Mouse (Mus musculus) lung, adult 2 months (tissue): ENCODE measurements at regions not wholly inside any gene's neighbourhood (a gene's known extent, or its start where the extent isn't known, plus 50 kb on each side); places are given as distances from the start of the nearest gene placed in this dataset.
A peak's percentile ranks its signal among the peaks of the same experiment; 100 is the strongest.

Source experiments
- DNase-seq: peaks from one replicate; pipeline ENCODE4 v3.0.0; 2022
- H3K4me1 ChIP-seq: fragments of 200-500 bp; 2 replicates; pipeline ENCODE4 v1.6.1; 2011; ENCODE audit warnings: low read length; ENCODE audit not compliant: control insufficient read depth, insufficient read depth
- H3K4me3 ChIP-seq: fragments of 200-500 bp; replicated peaks from 2 replicates; pipeline ENCODE3; 2011; ENCODE audit warnings: low read depth, mild to moderate bottlenecking, control low read depth, low read length; ENCODE audit errors: extremely low read depth
- CTCF ChIP-seq: fragments of 200-500 bp; IDR thresholded peaks from 2 replicates; pipeline ENCODE4 v1.5.1; 2011; ENCODE audit warnings: mild to moderate bottlenecking, low read length, control low read depth; ENCODE audit not compliant: insufficient read depth
- POLR2A ChIP-seq: fragments of 200-500 bp; IDR thresholded peaks from 2 replicates; pipeline ENCODE4 v1.6.1; 2011; ENCODE audit warnings: low read depth, mild to moderate bottlenecking, control low read depth, low read length, borderline replicate concordance; ENCODE audit errors: extremely low read depth
- WGBS: fragments of 180-500 bp; shearing (Covaris S2); methylation state at CpG from one replicate; pipeline ENCODE4 v1.1.7; 2018; 5-methylcytosine and 5-hydroxymethylcytosine counted together

- TF ChIP-seq POLR2A (no peak), CTCF (no peak)
- 68% methylated on average over 4 of the region's 4 CpGs for WGBS
- H3K4me1 ChIP-seq = no peaks in the 10 kb centered on the region
- DNase-seq = no peak
- H3K4me3 ChIP-seq = no peak overlapping the region
Measured at GRCm38 (mm10) chr5:39557376-39558001, 197.8 kb downstream of the Hs3st1 start.

- DNase-seq = no peak
- 66% methylated on average over 2 of the region's 2 CpGs for WGBS
- no peak for TF ChIP-seq POLR2A
- TF ChIP-seq CTCF = no peak
- no peaks in the 10 kb centered on the region for H3K4me1 ChIP-seq
- no peak overlapping the region for H3K4me3 ChIP-seq
Measured at GRCm38 (mm10) chr5:39537044-39537443, 218.2 kb downstream of the Hs3st1 start.

GRCm38 (mm10) chr5:39536351-39536750 lies 218.9 kb downstream of the Hs3st1 start:
- no peaks in the 10 kb centered on the region for H3K4me1 ChIP-seq
- no peak for TF ChIP-seq CTCF
- no peak for TF ChIP-seq POLR2A
- no peak for DNase-seq
- H3K4me3 ChIP-seq = no peak overlapping the region
- 52% methylated on average over 2 of the region's 2 CpGs for WGBS

GRCm38 (mm10) chr5:39510246-39510645 lies 245.0 kb downstream of the Hs3st1 start:
- TF ChIP-seq CTCF (no peak), POLR2A (no peak)
- Histone ChIP-seq H3K4me3 (no peak overlapping the region), H3K4me1 (no peaks in the 10 kb centered on the region)
- DNase-seq = no peak
- 74% methylated on average over 1 of the region's 1 CpGs for WGBS

GRCm38 (mm10) chr5:39482756-39483155 lies 272.5 kb downstream of the Hs3st1 start:
- no peak for DNase-seq
- TF ChIP-seq CTCF (no peak), POLR2A (no peak)
- Histone ChIP-seq H3K4me3 (no peak overlapping the region), H3K4me1 (no peaks in the 10 kb centered on the region)
- 71% methylated on average over 5 of the region's 5 CpGs for WGBS

DNA sequence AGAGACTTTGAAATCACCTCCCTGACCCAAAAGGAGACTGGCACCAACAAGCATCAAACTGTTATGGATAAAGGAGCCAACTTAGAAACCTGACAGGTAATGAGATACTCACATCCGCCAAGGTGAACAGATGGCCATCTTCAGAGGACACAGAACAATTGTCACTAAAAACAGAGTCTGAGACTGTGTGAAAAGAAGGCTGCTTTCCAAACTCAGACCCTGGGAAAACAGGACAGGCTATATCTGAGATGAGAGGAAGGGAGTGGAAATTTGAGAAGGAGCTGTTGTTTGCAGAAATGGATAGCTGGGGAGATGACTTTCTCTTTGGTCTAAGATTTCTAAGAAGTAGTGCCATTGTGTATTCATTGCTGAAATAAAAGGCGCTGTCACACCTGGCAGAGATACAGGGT lies 297.2 kb downstream of the Hs3st1 start:
- TF ChIP-seq POLR2A (no peak), CTCF (no peak)
- no peaks in the 10 kb centered on the region for H3K4me1 ChIP-seq
- H3K4me3 ChIP-seq = no peak overlapping the region
- no peak for DNase-seq
- 70% methylated on average over 2 of the region's 2 CpGs for WGBS

- DNase-seq = no peak
- TF ChIP-seq POLR2A (no peak), CTCF (no peak)
- no peaks in the 10 kb centered on the region for H3K4me1 ChIP-seq
- no peak overlapping the region for H3K4me3 ChIP-seq
Measured at GRCm38 (mm10) chr5:39453706-39454105, 301.6 kb downstream of the Hs3st1 start.

GRCm38 (mm10) chr5:39440817-39441216 lies 314.5 kb downstream of the Hs3st1 start:
- Histone ChIP-seq H3K4me3 (no peak overlapping the region), H3K4me1 (peaks cover 6% of the 10 kb centered on the region; the same call in 1 of the 2 replicates)
- no peak for DNase-seq
- 89% methylated on average over 3 of the region's 3 CpGs for WGBS
- TF ChIP-seq CTCF (no peak), POLR2A (no peak)

GRCm38 (mm10) chr5:39437463-39438201 lies 317.6 kb downstream of the Hs3st1 start:
- H3K4me3 ChIP-seq = no peak overlapping the region
- DNase-seq = peak; percentile 42
- H3K4me1 ChIP-seq = peaks cover 6% of the 10 kb centered on the region; the same call in 1 of the 2 replicates
- 8% methylated on average over 4 of the region's 4 CpGs for WGBS
- no peak for TF ChIP-seq CTCF
- TF ChIP-seq POLR2A = no peak

GRCm38 (mm10) chr5:39426053-39426452 lies 329.2 kb downstream of the Hs3st1 start:
- Histone ChIP-seq H3K4me3 (no peak overlapping the region), H3K4me1 (no peaks in the 10 kb centered on the region)
- TF ChIP-seq POLR2A (no peak), CTCF (no peak)
- DNase-seq = no peak
- WGBS = 57% methylated on average over 3 of the region's 3 CpGs
